Mouse (Mus musculus): ENCODE measurements around the gene Sdccag8.
A peak's percentile ranks its signal among the peaks of the same experiment; 100 is the strongest.

Sdccag8 gene

GRCm38 (mm10) chr1:177014921-177015439 is 200.5 kb downstream of the Sdccag8 start:
- peak; percentile 94 for DNase-seq

GRCm38 (mm10) chr1:177015917-177016316 is 201.5 kb downstream of the Sdccag8 start:
- peak; percentile 45 for DNase-seq

- DNase-seq, result peak; percentile 50
These were observed 202.3 kb downstream of the Sdccag8 start for GRCm38 (mm10) chr1:177016729-177017128.

- DNase-seq, result no peak
These were observed 204.3 kb downstream of the Sdccag8 start for GRCm38 (mm10) chr1:177018750-177019149.

- DNase-seq, result peak; percentile 51
These were observed 205.2 kb downstream of the Sdccag8 start for GRCm38 (mm10) chr1:177019668-177020067.

GRCm38 (mm10) chr1:177022751-177023150 is 208.3 kb downstream of the Sdccag8 start:
- DNase-seq, result peak; percentile 52

- DNase-seq, result no peak
These were observed 213.2 kb downstream of the Sdccag8 start for GRCm38 (mm10) chr1:177027706-177028105.

- DNase-seq, result no peak
These were observed 214.6 kb downstream of the Sdccag8 start for GRCm38 (mm10) chr1:177029032-177029431.

GRCm38 (mm10) chr1:177030669-177031068 is 216.2 kb downstream of the Sdccag8 start:
- no peak for DNase-seq

GRCm38 (mm10) chr1:177031196-177031595 is 216.7 kb downstream of the Sdccag8 start:
- no peak for DNase-seq

GRCm38 (mm10) chr1:177032233-177032632 is 217.8 kb downstream of the Sdccag8 start:
- DNase-seq, result no peak

GRCm38 (mm10) chr1:177035460-177035859 is 221.0 kb downstream of the Sdccag8 start:
- DNase-seq, result no peak

GRCm38 (mm10) chr1:177038383-177038782 is 223.9 kb downstream of the Sdccag8 start:
- DNase-seq, result no peak

GRCm38 (mm10) chr1:177039093-177039674 is 224.7 kb downstream of the Sdccag8 start:
- no peak for DNase-seq

- peak; percentile 64 for DNase-seq
These were observed 225.6 kb downstream of the Sdccag8 start for GRCm38 (mm10) chr1:177040058-177040457.

- no peak for DNase-seq
These were observed 231.4 kb downstream of the Sdccag8 start for GRCm38 (mm10) chr1:177045885-177046284.

- DNase-seq, result peak; percentile 77
These were observed 232.5 kb downstream of the Sdccag8 start for GRCm38 (mm10) chr1:177046963-177047362.

- DNase-seq, result no peak
These were observed 234.3 kb downstream of the Sdccag8 start for GRCm38 (mm10) chr1:177048773-177049172.

- DNase-seq, result no peak
These were observed 237.0 kb downstream of the Sdccag8 start for GRCm38 (mm10) chr1:177051366-177051963.

GRCm38 (mm10) chr1:177054891-177055290 is 240.4 kb downstream of the Sdccag8 start:
- DNase-seq, result no peak

GRCm38 (mm10) chr1:177061761-177062160 is 247.3 kb downstream of the Sdccag8 start:
- no peak for DNase-seq

GRCm38 (mm10) chr1:177065732-177066131 is 251.3 kb downstream of the Sdccag8 start:
- DNase-seq, result peak; percentile 86

- DNase-seq, result no peak
These were observed 252.7 kb downstream of the Sdccag8 start for GRCm38 (mm10) chr1:177067123-177067646.

GRCm38 (mm10) chr1:177069161-177069560 is 254.7 kb downstream of the Sdccag8 start:
- DNase-seq, result no peak

Measured in heart, adult 11 months (tissue).